Mouse (Mus musculus): ENCODE data around the gene Cd52. TPM values are rescaled to one million over a fixed set of nuclear protein-coding genes. Genes with fewer than 3 reads are reported as not detected.

The Cd52 gene
- total RNA-seq, 2 experiments from 2014 or later: 3.6 to 4.5 TPM

DNA sequence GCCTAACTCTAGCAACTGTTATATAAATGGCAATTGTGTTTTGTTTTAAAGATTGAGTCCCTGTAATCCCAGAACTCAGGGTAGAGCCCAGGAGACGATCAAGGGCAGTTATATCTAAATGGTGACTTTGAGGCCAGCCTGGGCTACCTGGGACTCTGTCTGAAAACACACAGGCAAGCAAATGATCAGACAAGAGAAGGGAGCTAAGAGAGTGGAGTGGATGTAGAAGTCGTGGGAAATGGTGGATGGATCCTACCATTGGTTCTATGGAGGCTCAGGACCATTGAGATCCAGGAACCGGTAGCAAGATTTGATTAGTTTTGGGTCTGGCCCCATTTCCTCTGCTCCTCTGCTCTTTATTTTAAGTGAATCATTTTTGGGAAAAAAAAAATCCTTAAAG lies 1.2 kb upstream of the Cd52 start:
- DNase-seq (ENCODE audit: low spot score): no peak
- intact Hi-C loops (cut with DNase I): no loop called here

DNA sequence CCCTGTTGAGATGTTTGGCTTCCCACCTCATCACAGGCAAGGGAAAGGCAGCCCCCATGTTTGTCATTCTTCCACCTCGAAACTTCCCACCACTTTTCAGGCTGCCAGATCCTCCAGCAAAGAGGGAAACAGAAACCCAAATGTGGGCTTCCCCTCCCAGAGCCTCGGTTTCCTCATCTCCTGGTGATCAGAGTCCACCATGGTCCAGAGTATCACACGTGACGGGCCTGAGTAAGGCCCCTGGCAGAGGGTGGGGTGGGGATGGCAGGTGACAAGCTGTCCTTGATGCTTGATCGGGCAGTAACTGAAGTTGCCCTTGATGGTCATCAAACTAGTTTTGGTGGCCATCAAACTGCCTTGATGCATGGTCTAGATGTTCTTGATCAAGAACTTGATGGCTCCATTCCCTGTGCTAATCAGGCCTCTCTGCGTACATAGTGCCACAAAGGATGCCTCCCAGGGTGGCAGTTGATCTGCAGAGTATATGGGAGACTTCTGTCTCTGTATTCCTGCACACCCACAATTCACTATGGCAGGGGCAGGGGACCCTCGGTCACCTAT lies 798 bp downstream of the Cd52 start:
- intact Hi-C loops (cut with DNase I): no loop called here
- DNase-seq (ENCODE audit: low spot score): no peak

DNA sequence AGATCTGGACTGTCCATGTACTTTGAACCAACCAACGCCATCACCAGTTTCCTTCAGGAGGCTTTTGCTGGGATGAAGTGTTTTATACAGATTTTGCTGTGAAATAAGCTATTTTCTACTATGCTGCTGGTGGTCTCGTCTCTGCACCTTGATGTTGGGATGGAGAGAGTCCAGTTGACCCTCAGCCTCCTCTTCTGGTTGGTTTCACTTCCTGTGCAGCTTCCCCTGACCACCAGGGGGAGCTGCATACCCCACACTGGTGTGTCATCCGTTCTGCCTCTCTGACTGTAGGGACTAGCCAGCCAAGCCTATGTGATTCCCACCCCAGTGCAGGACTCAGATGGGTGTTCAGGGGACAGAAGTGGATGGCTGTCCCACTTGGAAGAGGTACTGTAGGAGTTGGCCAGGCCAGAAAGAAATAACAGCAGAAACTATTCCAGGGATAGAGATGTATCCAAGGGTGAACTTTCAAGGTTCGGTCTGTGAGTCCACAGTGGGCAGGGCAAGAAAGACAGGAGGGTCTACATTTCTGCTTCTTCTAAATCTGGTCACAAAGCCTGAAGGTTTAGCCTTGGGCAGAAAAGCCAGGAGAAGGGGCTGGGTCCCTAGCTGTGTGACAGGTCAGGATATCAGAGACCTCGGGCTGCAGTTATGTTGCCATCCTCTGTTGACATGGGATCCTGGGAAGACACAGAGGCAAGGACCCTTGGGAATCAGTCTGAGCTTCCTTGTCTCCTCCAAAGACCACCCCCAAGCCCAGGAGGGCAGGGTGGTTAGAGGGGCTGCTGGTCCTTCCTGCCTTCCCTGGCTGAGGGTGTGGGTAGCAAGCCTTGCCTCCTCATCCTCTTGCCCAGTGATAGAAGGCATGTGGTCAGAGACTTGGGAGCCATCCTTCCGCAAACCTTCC lies 2.2 kb downstream of the Cd52 start:
- DNase-seq (ENCODE audit: low spot score): no peak
- intact Hi-C loops (cut with DNase I): no loop called here

DNA sequence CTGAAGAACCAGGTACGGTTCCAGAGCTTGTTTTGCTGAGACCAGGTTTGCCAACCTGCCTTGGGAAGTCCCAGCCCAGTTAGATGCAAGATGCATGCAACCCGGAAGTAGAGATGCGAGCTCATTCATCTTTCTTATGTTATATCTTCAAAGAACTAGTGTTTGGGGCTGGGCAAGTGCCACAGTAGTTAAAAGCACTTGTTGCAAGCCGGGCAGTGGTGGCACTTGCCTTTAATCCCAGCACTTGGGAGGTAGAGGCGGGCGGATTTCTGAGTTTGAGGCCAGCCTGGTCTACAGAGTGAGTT lies 3.7 kb downstream of the Cd52 start:
- DNase-seq (ENCODE audit: low spot score): no peak
- intact Hi-C loops (cut with DNase I): no loop called here

DNA sequence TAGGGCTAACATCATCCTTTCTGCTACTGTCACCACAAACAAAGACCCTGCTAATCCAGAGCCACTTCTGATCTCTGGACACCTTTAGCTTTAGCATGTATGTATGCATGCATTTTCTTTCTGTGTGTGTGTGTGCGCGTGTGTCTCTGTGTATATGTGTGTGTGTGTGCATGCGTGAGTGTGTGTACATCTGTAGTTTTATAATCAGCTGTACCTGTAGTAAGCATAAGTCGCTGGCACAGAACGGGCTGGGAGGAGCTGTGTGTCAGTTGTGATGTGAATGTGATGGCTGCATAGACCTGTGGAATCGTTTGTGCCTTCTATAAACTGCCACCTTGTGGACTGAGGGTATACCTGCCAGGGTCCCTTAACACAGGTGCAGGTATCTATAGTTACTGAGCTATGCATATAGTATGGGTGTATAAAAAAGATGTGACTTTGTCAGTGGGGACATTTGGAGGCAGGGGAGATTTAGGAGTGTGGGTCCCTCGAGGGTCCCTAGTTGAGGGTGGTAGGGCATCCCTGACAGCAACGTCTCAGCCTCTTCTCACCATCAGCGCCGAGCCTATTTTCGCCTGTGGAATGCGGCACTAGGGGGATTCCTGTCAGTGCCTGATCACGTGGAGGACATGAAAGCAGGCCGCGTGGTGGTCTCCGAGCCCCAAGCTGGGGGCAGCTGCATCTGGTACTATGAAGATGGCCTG lies 4.2 kb downstream of the Cd52 start:
- DNase-seq (ENCODE audit: low spot score): no peak

DNA sequence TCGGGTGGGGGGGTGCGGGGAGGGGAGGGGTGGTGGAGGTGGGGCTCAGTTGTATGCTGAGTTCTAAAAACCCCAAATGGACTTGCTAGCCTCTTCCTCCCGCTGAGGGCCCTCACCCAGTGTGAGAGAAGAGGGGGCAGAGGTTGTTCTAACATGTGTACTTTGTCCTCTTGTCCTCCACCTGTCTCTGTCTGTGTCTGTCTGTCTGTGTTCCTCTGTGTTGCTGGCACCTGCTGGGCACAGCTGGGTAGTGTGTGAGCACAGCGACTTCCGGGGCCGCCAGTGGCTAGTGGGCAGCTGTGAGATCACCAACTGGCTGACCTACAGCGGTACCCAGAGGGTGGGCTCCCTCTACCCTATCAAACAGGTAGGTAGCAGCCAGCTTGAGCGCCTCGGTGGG lies 5.9 kb downstream of the Cd52 start:
- intact Hi-C loops (cut with DNase I): loop anchor here (5.0 kb wide), 1 partner anchor 52 kb away; no protein-coding TSS in a partner anchor
- DNase-seq (ENCODE audit: low spot score): no peak

More for the DNA sequence above, 4.2 kb downstream of the Cd52 start:
- intact Hi-C loops (cut with DNase I): no loop called here

DNA sequence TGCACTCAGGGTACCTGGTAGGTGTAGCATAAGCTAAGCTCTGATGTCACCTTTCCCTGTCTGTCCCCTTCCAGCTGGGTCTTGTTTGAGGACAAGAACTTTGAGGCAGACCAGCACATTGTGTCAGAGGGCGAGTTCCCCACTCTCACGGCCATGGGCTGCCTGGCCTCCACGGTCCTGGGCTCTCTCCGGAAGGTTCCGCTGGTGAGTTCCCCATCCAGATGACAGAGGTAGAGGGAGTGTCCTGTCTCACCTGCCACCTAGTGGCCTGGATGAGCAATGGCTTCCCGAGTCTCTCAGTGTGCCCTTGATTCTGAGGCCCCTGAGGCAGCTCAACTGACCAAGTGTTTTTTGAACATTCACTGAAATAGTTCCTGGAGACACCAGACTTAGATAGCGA lies 7.5 kb downstream of the Cd52 start:
- DNase-seq (ENCODE audit: low spot score): no peak
- intact Hi-C loops (cut with DNase I): loop anchor here (5.0 kb wide), 1 partner anchor 50 kb away; no protein-coding TSS in a partner anchor

DNA sequence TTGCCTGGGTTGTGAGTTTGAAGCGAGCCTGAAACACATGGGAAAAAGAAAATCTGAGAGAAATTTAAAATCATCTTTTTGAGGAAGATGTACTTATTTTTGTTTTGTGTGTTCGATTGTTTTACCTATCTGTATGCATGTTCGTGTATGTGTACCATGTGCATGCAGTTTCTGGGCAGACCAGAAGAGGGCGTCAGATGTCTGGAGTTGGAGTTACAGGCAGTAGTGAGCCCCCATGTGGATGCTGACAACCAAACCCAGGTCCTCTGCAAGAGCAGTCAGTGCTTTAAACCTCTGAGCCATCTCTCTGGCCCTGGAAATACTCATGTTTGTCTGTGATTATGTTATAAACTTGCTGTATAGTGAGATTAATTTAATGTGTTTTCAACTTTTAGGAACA lies 9.9 kb downstream of the Cd52 start:
- no peak for DNase-seq (ENCODE audit: low spot score)
- intact Hi-C loops (cut with DNase I): loop anchor here (5.0 kb wide), 1 partner anchor 48 kb away; no protein-coding TSS in a partner anchor

DNA sequence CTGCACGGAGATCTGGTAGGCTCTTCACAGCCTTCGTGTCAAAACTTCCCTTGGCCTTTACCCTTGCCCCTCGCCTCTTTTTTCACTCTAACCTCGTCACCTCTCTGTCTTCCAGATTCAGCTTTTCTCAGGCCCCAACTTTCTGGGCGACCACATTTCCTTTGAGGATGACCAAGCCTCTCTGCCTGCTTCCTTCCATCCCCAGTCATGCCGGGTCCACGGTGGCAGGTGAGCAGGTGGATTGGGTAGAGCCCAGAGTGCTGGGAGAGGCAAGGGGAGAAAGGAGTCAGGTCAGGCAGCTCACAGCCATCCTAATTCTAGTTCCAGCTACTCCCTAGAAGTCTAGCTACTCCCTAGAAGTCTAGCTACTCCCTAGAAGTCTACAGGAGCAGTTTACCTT lies 12.4 kb downstream of the Cd52 start:
- no peak for DNase-seq (ENCODE audit: low spot score)
- intact Hi-C loops (cut with DNase I): no loop called here

DNA sequence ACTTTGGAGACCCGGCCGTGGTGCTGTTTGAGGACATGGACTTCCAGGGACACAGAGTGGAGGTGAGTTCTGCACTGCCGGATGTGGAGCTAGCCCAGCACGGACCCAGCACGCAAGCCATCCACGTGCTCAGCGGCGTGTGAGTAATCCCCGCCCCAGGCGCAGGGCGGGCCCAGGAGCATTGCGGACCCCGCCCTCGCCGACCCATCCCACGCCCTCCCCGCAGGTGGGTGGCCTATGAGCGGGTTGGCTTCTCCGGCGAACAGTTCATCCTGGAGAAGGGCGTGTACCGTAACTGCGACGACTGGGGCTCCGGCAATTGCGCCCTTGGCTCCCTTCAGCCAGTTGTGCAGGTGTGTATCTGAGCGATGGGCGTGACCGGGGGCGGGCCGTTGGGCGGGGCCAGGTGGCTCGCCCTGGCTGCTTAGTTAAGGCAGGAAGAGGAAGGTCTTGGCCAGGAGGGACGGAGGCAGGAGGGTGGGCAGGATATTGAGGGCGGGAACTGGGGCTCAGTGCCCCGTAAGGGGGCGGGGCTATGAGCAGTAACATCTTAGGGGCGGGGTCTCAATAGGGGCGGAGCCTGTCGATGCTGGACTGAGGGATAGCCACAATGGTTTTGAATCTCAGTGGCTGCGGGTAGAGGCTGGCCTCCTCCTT lies 13.0 kb downstream of the Cd52 start:
- no peak for DNase-seq (ENCODE audit: low spot score)
- intact Hi-C loops (cut with DNase I): no loop called here

DNA sequence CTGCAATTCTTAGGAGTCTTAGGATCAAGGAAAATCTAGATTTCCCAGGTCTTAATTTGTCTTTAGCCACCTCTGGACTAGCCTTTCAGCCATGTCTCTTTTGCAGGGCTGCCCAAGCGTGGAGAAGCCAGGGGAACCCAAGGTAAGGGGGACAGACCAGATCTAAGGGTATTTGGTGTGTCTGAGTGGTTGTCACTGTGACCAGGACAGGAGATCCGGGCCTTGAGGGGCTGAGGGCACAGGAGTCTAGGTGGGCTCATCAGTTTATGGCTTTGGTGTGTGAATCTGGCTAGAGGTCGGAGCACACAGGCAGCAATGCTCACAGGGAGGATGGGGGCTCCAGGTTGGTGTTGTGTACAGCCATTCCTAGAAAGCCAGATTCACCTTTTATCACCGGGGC lies 14.2 kb downstream of the Cd52 start:
- intact Hi-C loops (cut with DNase I): no loop called here
- no peak for DNase-seq (ENCODE audit: low spot score)

DNA sequence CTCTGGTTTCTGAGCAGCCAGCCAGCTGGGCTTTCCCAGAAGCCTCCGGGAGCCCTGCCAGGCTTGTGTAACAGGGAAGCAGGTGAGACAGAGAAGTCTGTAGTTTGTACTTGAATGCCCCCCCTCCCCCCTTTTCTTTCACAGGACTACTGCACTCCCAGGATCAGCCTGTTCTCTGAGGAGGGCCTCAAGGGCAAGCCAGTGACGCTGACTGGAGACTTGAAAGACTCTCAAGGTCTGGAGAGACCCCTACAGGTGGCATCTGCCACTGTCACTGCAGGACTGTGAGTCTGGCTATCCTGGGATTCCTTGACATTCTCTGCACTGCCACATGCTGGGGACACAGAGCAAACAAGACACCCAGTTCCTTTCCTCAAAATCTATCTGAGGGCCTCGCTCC lies 16.2 kb downstream of the Cd52 start:
- intact Hi-C loops (cut with DNase I): no loop called here
- DNase-seq (ENCODE audit: low spot score): no peak

DNA sequence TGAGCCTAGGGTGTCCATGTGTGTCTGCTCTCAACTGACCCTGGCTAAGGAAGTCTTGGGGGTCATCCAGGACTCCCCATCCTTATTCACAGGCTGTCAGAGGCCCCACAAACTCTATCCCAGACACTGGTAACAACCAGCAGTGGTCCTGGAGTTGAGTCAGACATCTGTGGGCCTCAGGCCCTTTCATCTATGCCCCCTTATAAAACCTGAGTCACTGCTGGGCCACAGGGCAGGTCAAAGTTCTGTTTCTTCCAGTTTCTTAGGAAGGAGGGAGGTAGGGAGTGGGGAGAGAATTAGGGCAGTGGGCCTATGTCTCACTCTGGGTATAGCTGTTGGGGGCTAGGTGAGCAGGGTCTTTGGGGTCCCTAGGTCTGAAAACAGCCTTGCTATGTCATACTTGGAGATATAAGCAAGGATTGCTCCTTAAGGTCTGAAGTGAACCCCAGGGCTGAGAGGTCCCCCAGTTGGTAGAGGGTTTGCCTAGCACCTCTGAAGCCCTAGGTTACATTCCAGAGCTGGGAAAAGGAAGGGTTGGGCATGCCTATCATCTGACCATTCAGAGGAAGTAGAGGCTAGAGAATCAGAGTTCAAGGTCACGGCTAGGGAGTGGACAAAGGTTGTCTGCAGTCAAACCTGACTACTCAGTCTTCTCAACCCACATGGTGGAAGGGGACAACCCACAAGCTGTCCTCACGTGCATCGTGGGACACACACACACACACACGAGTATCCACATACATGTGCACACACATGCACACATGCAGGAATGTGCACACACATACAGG lies 25.9 kb downstream of the Cd52 start:
- DNase-seq (ENCODE audit: low spot score): no peak
- intact Hi-C loops (cut with DNase I): no loop called here

DNA sequence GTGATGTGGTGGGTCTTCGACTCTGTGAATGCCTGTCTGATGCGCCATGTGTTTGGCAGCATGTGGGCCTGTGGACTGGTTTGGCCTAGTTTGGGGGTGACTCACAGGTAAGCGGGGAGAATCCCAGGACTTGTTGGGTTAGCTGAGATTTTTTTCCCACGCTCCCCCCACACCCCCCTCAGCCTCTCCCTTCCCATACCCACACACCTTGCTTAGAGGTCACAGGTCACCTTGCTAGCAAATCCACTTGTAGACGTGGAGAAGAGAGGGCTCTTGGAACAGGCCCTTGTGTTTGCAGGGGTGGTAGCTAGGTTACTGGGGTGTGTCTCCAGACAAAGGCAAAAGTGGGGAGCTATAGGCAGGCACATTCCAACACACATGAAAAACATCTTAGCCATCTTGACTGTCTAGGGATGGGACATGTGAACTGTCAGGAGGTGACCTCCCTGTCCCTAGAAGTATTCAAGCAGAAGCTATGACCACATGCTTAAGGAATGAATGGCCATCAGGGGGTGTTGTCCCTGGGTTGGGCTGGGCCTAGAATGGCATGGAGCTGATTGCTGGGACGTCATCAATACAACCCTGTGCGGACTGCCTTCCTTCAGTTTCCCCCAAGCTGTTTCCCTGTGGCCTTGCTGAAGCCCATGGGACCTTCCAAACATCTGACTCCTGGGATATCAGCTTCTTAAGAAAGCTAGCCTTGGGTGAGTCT lies 26.9 kb downstream of the Cd52 start:
- DNase-seq (ENCODE audit: low spot score): no peak
- intact Hi-C loops (cut with DNase I): no loop called here

DNA sequence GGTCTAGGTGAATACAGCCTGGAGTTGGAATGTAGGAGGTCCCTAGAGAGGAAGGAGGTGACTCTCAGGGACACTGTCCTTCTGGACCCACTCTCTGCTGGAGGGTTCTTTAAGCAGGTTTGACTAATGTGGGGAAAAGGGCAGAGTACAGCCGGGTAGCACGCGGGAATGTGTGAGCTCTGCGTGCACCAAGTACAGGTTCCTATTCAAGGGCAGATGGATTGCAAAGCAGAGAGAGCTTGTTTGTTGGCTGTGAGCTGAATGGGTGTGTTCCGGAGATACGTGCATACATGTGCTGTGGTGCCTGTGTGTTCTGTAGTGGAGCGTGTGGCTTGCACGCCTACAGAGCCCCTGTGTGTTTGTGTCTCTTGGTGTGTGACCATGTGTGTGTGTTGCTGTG lies 27.5 kb downstream of the Cd52 start:
- intact Hi-C loops (cut with DNase I): no loop called here
- no peak for DNase-seq (ENCODE audit: low spot score)

DNA sequence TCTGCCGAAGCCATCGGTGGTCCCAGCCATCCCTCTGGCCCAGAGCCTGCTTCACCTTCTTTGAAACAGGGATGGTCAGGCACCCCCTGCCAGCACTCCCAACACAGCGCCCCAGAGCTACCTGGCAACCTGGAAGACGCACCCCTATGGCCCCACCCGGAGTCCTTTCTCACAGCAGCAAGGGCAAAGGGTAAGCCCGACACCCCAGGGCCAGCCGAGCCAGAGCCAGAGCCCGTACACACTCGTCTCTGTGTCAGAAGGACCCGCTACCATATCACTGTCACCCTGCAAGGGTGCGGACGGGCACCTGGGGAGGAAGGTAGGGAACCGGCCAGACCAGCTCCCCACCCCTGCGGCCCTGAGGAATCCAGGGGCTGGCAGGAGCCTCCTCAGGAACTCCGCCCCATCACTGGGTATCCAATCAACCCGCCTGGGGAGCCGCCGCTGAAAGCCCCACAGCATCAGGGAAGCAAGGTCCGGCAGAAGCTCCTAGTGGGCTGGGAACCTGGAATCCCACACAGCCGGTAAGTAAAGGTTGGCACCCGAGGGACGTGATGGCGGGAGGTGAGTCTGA lies 29.4 kb downstream of the Cd52 start:
- intact Hi-C loops (cut with DNase I): no loop called here
- no peak for DNase-seq (ENCODE audit: low spot score)

DNA sequence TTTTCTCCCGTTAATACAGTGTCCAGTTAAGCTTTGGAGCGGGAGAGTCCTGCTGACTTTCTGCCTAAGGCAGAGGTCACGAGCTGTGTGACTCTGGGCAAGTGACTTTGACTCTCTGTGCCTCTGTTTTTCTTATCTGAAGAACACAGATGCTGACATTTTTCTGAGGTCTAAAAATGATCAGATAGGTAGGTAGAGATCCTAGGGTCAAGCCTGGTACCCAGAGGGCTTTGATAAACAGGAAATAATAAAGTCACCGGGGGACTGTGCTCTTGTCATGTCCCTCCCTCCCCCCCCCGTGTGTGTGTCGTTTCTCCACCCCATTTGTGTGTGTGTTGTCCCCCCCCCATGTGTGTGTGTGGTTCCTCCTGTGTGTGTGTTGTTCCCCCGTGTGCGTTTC lies 32.3 kb downstream of the Cd52 start:
- intact Hi-C loops (cut with DNase I): no loop called here
- DNase-seq (ENCODE audit: low spot score): no peak

DNA sequence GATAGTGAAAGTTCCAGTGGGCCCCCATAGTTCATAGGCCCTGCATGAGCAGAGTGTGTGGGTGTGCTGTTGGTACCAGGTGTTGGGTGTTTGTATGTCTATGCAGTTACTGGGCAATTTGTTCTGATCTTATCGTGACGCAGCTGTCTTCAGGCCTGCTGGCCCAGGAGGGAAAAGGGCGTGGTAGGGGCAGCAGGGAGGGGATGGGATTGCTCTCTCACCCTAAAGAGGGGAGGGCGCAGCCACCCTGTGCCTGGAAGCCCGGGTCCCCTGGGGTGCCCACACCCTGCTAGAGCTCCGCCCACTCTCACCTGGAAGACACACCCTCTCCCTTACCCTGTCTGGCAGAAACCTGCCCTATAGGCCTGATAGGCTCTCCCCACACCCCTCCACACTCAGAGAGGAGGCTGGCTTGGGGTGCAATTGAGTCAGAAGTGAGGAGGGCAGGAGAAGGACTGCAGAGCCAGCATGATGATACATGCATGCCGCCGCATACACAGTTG lies 32.9 kb downstream of the Cd52 start:
- intact Hi-C loops (cut with DNase I): no loop called here

More for the DNA sequence above, 32.9 kb downstream of the Cd52 start:
- no peak for DNase-seq (ENCODE audit: low spot score)

All from heart, postnatal 25 days (tissue).